Mouse (Mus musculus) bone marrow, adult 2 months (tissue): Measurements from ENCODE around the gene Phldb2. TPM values are rescaled to one million over a fixed set of nuclear protein-coding genes. Genes with fewer than 3 reads are reported as not detected.

Source experiments
- H3K27ac ChIP-seq: fragments of 200-500 bp; 2 replicates; pipeline ENCODE4 v1.5.1; 2012; ENCODE audit warnings: low read depth, mild to moderate bottlenecking, control low read depth, inconsistent platforms, low read length; ENCODE audit not compliant: control insufficient read depth, poor library complexity, insufficient read depth
- H3K4me1 ChIP-seq: fragments of 200-500 bp; 2 replicates; pipeline ENCODE4 v1.6.1; 2011; ENCODE audit warnings: low read length; ENCODE audit not compliant: control insufficient read depth, insufficient read depth
- H3K4me3 ChIP-seq: fragments of 200-500 bp; replicated peaks from 2 replicates; pipeline ENCODE3; 2011; ENCODE audit warnings: mild to moderate bottlenecking, low read depth, low read length, control low read depth; ENCODE audit not compliant: control insufficient read depth
- CTCF ChIP-seq: fragments of 200-500 bp; IDR thresholded peaks from 2 replicates; pipeline ENCODE4 v1.5.1; 2011; ENCODE audit warnings: low read length, control low read depth; ENCODE audit not compliant: control insufficient read depth, insufficient read depth
- POLR2A ChIP-seq: fragments of 200-500 bp; IDR thresholded peaks from 2 replicates; pipeline ENCODE4 v1.6.1; 2011; ENCODE audit warnings: low read depth, mild to moderate bottlenecking, control low read depth, low read length, borderline replicate concordance; ENCODE audit not compliant: control insufficient read depth
- WGBS: fragments of 180-500 bp; shearing (Covaris S2); methylation state at CpG from one replicate; pipeline ENCODE4 v1.1.7; 2018; 5-methylcytosine and 5-hydroxymethylcytosine counted together
- polyA plus RNA-seq: library from polyadenylated mRNA; stranded (reverse); fragments of >200 nt; gene quantifications from 2 replicates; pipeline ENCODE4 v1.2.4, GENCODE M21; 2011; ENCODE audit warnings: low replicate concordance; ENCODE audit not compliant: missing spikeins, insufficient read depth, insufficient read length

Gene Phldb2
- polyA plus RNA-seq, 1 experiment: 3.7 TPM

- Histone ChIP-seq H3K4me3 (no peak overlapping the region), H3K4me1 (no peaks in the 10 kb centered on the region), H3K27ac (no peak overlapping the region)
- TF ChIP-seq POLR2A (no peak), CTCF (no peak)
- WGBS: 75% methylated on average over 4 of the region's 4 CpGs
These were observed 122.1 kb downstream of the Phldb2 start for GRCm38 (mm10) chr16:45831094-45831872.

- no peak for TF ChIP-seq POLR2A
- no peak for TF ChIP-seq CTCF
- WGBS: 86% methylated on average over 11 of the region's 11 CpGs
- Histone ChIP-seq H3K4me3 (no peak overlapping the region), H3K4me1 (no peaks in the 10 kb centered on the region), H3K27ac (no peak overlapping the region)
These were observed 123.1 kb downstream of the Phldb2 start for GRCm38 (mm10) chr16:45830096-45830866.

- TF ChIP-seq POLR2A: no peak
- TF ChIP-seq CTCF: no peak
- Histone ChIP-seq H3K4me1 (no peaks in the 10 kb centered on the region), H3K4me3 (no peak overlapping the region), H3K27ac (no peak overlapping the region)
- 84% methylated on average over 10 of the region's 10 CpGs for WGBS
These were observed 128.1 kb downstream of the Phldb2 start for GRCm38 (mm10) chr16:45825309-45825708.

- TF ChIP-seq POLR2A (no peak), CTCF (no peak)
- Histone ChIP-seq H3K4me3 (no peak overlapping the region), H3K27ac (no peak overlapping the region), H3K4me1 (no peaks in the 10 kb centered on the region)
- WGBS: 83% methylated on average over 4 of the region's 4 CpGs
These were observed 129.4 kb downstream of the Phldb2 start for GRCm38 (mm10) chr16:45824025-45824424.

- H3K4me1 ChIP-seq: no peaks in the 10 kb centered on the region
- TF ChIP-seq POLR2A (no peak), CTCF (no peak)
- 79% methylated on average over 4 of the region's 4 CpGs for WGBS
- H3K27ac ChIP-seq: no peak overlapping the region
- no peak overlapping the region for H3K4me3 ChIP-seq
These were observed 133.5 kb downstream of the Phldb2 start for GRCm38 (mm10) chr16:45819911-45820310.

- TF ChIP-seq CTCF: no peak
- no peak for TF ChIP-seq POLR2A
- Histone ChIP-seq H3K4me1 (no peaks in the 10 kb centered on the region), H3K4me3 (no peak overlapping the region), H3K27ac (no peak overlapping the region)
- 70% methylated on average over 3 of the region's 3 CpGs for WGBS
These were observed 135.6 kb downstream of the Phldb2 start for GRCm38 (mm10) chr16:45817795-45818194.

GRCm38 (mm10) chr16:45816670-45817069 is 136.7 kb downstream of the Phldb2 start:
- Histone ChIP-seq H3K27ac (no peak overlapping the region), H3K4me3 (no peak overlapping the region), H3K4me1 (no peaks in the 10 kb centered on the region)
- TF ChIP-seq POLR2A (no peak), CTCF (no peak)

- no peak overlapping the region for H3K27ac ChIP-seq
- H3K4me3 ChIP-seq: no peak overlapping the region
- no peaks in the 10 kb centered on the region for H3K4me1 ChIP-seq
- 80% methylated on average over 3 of the region's 3 CpGs for WGBS
- no peak for TF ChIP-seq CTCF
- no peak for TF ChIP-seq POLR2A
These were observed 138.8 kb downstream of the Phldb2 start for GRCm38 (mm10) chr16:45814611-45815010.
